ENCODE assay signal across 37 mouse cellular contexts in genomic region chr1:166172992-166173391, GRCm38 (mm10). TPM values are rescaled to one million over a fixed set of nuclear protein-coding genes. Genes with fewer than 3 reads are reported as not detected.
"Had no signal": no experiment of that assay in that cellular context is flagged by ENCODE, and none has a peak within 500 bp of the region (broad histone marks: within the 10 kb centered on the region; RNA-seq: fewer than 3 reads in every experiment).

No protein-coding gene starts in this region.

- ATAC-seq: hindbrain, postnatal 0 days; intestine, embryonic 16.5 days; liver, embryonic 12.5 days had no signal

- H3K9ac ChIP-seq: heart, embryonic 13.5 days; heart, embryonic 15.5 days; hindbrain, embryonic 13.5 days; hindbrain, embryonic 15.5 days; kidney, embryonic 15.5 days; limb, embryonic 13.5 days; limb, embryonic 15.5 days; liver, embryonic 12.5 days; liver, embryonic 14.5 days had no signal

- H3K27ac ChIP-seq: heart, embryonic 10.5 days; heart, embryonic 13.5 days; heart, embryonic 15.5 days; hindbrain, embryonic 13.5 days; hindbrain, embryonic 15.5 days; hindbrain, postnatal 0 days; kidney, embryonic 15.5 days; kidney, postnatal 0 days; limb, embryonic 13.5 days; limb, embryonic 15.5 days; liver, embryonic 12.5 days; liver, embryonic 14.5 days had no signal

- H3K4me1 ChIP-seq: heart, embryonic 10.5 days; heart, embryonic 13.5 days; heart, embryonic 15.5 days; hindbrain, embryonic 13.5 days; hindbrain, embryonic 15.5 days; kidney, embryonic 15.5 days; limb, embryonic 13.5 days; limb, embryonic 15.5 days; liver, embryonic 12.5 days had no signal

- H3K9me3 ChIP-seq: heart, embryonic 10.5 days; heart, embryonic 13.5 days; heart, embryonic 15.5 days; hindbrain, embryonic 13.5 days; hindbrain, embryonic 15.5 days; kidney, embryonic 15.5 days; limb, embryonic 13.5 days; limb, embryonic 15.5 days; liver, embryonic 12.5 days had no signal

- H3K27me3 ChIP-seq: heart, embryonic 13.5 days; heart, embryonic 15.5 days; hindbrain, embryonic 13.5 days; hindbrain, embryonic 15.5 days; kidney, embryonic 15.5 days; limb, embryonic 13.5 days; limb, embryonic 15.5 days; liver, embryonic 12.5 days had no signal

- DNase-seq: gastrocnemius, postnatal 14 days; gastrocnemius, postnatal 36 days; heart, adult 18-20 months; heart, postnatal 14 days; heart, postnatal 36 days; kidney, adult 11 months; kidney, adult 2 months; kidney, adult 9 months; kidney, postnatal 14 days; kidney, postnatal 36 days; layer of hippocampus, adult 9-11 months; layer of hippocampus, postnatal 36 days; left cerebral cortex, postnatal 4 days had no signal

- H3K36me3 ChIP-seq: heart, embryonic 10.5 days; heart, embryonic 13.5 days; heart, embryonic 15.5 days; hindbrain, embryonic 13.5 days; hindbrain, embryonic 15.5 days; kidney, embryonic 15.5 days; limb, embryonic 13.5 days; limb, embryonic 15.5 days; liver, embryonic 12.5 days had no signal

- H3K4me2 ChIP-seq: heart, embryonic 13.5 days; heart, embryonic 15.5 days; hindbrain, embryonic 13.5 days; hindbrain, embryonic 15.5 days; kidney, embryonic 15.5 days; limb, embryonic 13.5 days; limb, embryonic 15.5 days; liver, embryonic 12.5 days had no signal

- H3K4me3 ChIP-seq: heart, embryonic 10.5 days; heart, embryonic 13.5 days; heart, embryonic 15.5 days; hindbrain, embryonic 13.5 days; hindbrain, embryonic 15.5 days; kidney, embryonic 15.5 days; limb, embryonic 13.5 days; limb, embryonic 15.5 days; liver, embryonic 12.5 days had no signal

RNA-seq across cellular contexts. Expression of gene Gpa33, which starts 43.0 kb away (rescaled TPM):
- total RNA-seq: gastrocnemius, adult 18-20 months; gastrocnemius, adult 8-10 months; gastrocnemius, postnatal 14 days; gastrocnemius, postnatal 36 days; heart, adult 18-20 months; heart, adult 8-10 months; heart, postnatal 14 days; heart, postnatal 36 days; hematopoietic stem cell, adult 5-6 weeks; hindbrain, postnatal 0 days; layer of hippocampus, adult 18-20 months; layer of hippocampus, postnatal 14 days; layer of hippocampus, postnatal 36 days; left cerebral cortex, adult 18-20 months; left cerebral cortex, adult 8-10 months; left cerebral cortex, postnatal 10 days; left cerebral cortex, postnatal 25 days; left cerebral cortex, postnatal 4 days; liver, adult 2 months had no signal
- polyA plus RNA-seq: heart, embryonic 13.5 days; heart, embryonic 15.5 days; hindbrain, embryonic 15.5 days; liver, embryonic 12.5 days had no signal

RNA-seq across cellular contexts. Expression of gene Dusp27, which starts 45.3 kb away (rescaled TPM):
- total RNA-seq: hematopoietic stem cell, adult 5-6 weeks; layer of hippocampus, postnatal 36 days; liver, adult 2 months had no signal
- polyA plus RNA-seq: liver, adult 2 months had no signal
